Mouse (Mus musculus) bone marrow, adult 2 months (tissue): ENCODE data around the gene Akr1b3.

Source experiments
- CTCF ChIP-seq: fragments of 200-500 bp; IDR thresholded peaks from 2 replicates; pipeline ENCODE4 v1.5.1; 2011; ENCODE audit warnings: low read length, control low read depth; ENCODE audit not compliant: control insufficient read depth, insufficient read depth
- POLR2A ChIP-seq: fragments of 200-500 bp; IDR thresholded peaks from 2 replicates; pipeline ENCODE4 v1.6.1; 2011; ENCODE audit warnings: low read depth, mild to moderate bottlenecking, control low read depth, low read length, borderline replicate concordance; ENCODE audit not compliant: control insufficient read depth

- TF ChIP-seq CTCF (no peak), POLR2A (no peak)
Observed at GRCm38 (mm10) chr6:34344135-34344850, 27.0 kb upstream of the Akr1b3 start.
